Mouse (Mus musculus) retina, postnatal 1 day (tissue): ENCODE measurements at regions not wholly inside any gene's neighbourhood (a gene's known extent, or its start where the extent isn't known, plus 50 kb on each side); places are given as distances from the start of the nearest gene placed in this dataset.
A peak's percentile ranks its signal among the peaks of the same experiment; 100 is the strongest.

Source experiments
- DNase-seq: peaks from one replicate; pipeline ENCODE4 v3.0.0-alpha.2; 2012

DNA sequence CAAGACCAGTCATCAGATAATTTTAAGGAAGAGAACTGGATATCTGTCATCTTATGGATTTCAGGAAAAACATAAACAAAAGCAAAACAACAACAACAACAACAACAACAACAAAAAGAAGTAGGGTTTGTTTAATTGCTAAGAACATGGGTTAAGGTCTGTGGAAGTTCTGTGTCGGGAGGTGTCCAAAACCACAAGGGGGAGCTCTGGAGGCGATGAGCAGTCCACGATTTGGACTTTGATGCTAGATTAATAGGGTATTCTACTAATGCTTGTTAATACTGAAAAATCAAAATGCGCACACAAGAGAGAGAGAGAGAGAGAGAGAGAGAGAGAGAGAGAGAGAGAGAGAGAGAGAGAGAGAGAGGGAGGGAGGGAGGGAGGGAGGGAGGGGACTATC is 692.0 kb upstream of the Car10 start:
- DNase-seq = peak; percentile 44

DNA sequence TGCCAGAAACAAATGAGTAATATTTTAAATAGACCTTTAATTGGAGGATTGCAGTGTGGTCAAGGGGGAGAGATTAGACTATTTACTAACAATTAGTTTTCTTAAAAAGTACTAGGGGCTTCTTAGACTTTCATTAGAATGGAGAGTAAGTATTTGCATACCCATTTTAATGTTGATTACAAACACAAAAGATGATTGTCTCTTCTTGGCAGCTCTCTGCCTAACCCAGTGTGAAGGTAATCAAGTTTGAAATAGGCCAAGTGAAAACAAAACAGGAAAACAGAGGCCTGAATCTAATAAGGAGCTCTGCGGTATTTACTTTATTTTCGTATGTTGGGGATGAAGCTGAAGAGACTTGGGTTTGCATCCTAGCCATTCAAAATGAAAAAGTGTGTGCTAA is 646.5 kb upstream of the Car10 start:
- no peak for DNase-seq

DNA sequence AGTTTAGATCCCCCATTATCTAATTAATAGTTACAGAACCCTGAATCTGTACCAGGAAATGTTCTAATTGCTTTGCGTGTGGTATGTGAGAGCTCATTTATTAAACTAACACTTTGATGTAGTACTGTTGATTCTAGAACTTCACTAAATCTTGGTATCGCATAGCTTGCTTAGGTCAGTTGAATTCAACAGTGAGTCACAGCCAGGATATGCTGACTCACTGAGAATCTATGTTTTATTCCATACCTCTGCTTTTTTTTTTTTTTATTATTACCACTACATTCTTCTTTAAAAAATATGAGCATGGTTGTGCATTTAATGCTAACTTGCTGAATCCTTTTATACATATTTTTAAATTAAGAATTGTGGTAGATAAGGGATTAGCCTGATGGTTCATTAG is 602.5 kb upstream of the Car10 start:
- no peak for DNase-seq
